Mouse (Mus musculus): Measurements from ENCODE around the gene Tyrp1. TPM values are rescaled to one million over a fixed set of nuclear protein-coding genes. Genes with fewer than 3 reads are reported as not detected.

Gene Tyrp1
- polyA plus RNA-seq, 1 experiment, result not detected

GRCm38 (mm10) chr4:80895278-80895894 lies 61.5 kb downstream of the Tyrp1 start:
- H3K4me1 ChIP-seq (ENCODE audit: control insufficient read depth, insufficient read depth, low read length), result no peaks in the 10 kb centered on the region
- H3K4me3 ChIP-seq (ENCODE audit: control insufficient read depth, low read depth, low read length), result no peak overlapping the region
- H3K27me3 ChIP-seq (ENCODE audit: control insufficient read depth, insufficient read depth, low read length), result no peaks in the 10 kb centered on the region
- TF ChIP-seq CTCF (IDR thresholded peaks at IDR 0.05; ENCODE audit: control insufficient read depth, insufficient read depth, insufficient replicate concordance, low read depth, low read length) (no peak), POLR2A (IDR thresholded peaks at IDR 0.05; ENCODE audit: control insufficient read depth, low read depth, low read length) (no peak)
- H3K27ac ChIP-seq (ENCODE audit: control insufficient read depth, insufficient read depth, low read depth, low read length), result no peak overlapping the region
- H3K36me3 ChIP-seq (ENCODE audit: control insufficient read depth, insufficient read depth, low read length), result no peaks in the 10 kb centered on the region

Other genes with a start within 250 kb of the Tyrp1 start
- 0.02 and 0.13 TPM in 2 replicates for gene Lurap1l, start 76.5 kb downstream of the Tyrp1 start, polyA plus RNA-seq (2012; rRNA removed)